Mouse (Mus musculus) adrenal gland, adult 2 months (tissue): ENCODE results near the gene Pofut1. TPM values are rescaled to one million over a fixed set of nuclear protein-coding genes. Genes with fewer than 3 reads are reported as not detected.

ENCODE experiments used
- DNase-seq: peaks from one replicate; pipeline ENCODE4 v3.0.0; 2021
- long read RNA-seq: library from polyadenylated mRNA; stranded (forward); transcript quantifications from one replicate; pipeline ENCODE4 v2.0.0, GENCODE M21; 2021
- polyA plus RNA-seq: library from polyadenylated mRNA; depleted of rRNA; stranded (reverse); fragments of >200 nt; gene quantifications from 2 replicates; pipeline ENCODE4 v1.2.3, GENCODE M21; 2012; rRNA removed
- total RNA-seq, 2 experiments: library from RNA; stranded (reverse); gene quantifications; 2 replicates each; pipeline ENCODE4 v1.2.3; 2021

The Pofut1 gene
- 10 to 100 TPM; 47.6 to 57.0 TPM for total RNA-seq
- 43.5 and 46.5 TPM in 2 replicates for polyA plus RNA-seq
- long read RNA-seq, full-length matches to known transcripts = 18 of 28 reads
- long read RNA-seq, partial matches to known transcripts = 1 of 28 reads
- long read RNA-seq, other reads (novel, unspliced or antisense) = 9 of 28 reads

DNA sequence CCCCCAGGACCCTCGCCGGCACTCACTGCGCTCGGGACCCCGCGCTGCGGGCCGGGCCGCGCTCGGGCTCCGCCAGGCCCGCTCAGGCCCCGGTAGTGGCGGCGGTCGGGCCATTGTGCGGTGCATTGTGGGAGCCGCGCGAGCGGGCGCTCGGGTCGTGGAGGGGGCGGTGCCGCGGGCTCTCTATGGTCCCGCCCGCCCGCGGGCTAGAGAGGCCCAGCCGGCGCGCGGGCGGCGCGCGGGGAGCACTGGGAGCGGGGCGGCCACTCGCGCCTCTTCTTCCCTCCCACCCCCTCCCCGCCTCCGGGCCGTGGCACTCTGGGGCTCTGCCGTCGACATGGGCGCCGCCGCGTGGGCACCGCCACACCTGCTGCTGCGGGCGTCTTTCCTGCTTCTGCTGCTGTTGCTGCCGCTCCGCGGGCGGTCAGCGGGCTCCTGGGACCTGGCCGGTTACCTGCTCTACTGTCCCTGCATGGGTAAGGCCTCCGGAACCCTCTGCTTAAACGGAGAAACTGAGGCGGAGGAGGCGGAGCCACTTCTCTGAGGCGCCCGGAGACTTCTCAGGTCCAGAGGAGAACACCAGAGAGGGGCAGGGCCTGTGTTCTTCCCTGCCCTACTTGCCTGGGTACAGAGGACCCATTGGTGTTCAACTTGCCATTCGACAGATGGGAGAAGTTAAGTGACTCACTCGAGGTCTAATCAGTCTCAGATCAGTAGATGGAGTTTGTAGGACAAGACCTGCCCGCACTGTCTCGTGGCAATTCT is at the start of gene Pofut1, which contains the start of gene Plagl2:
Gene Pofut1 (plus strand): TSS at position 284 of the 765 bp plus-strand sequence.
Gene Plagl2 (minus strand): TSS at position 177 of the 765 bp plus-strand sequence.
- DNase-seq = peak; percentile 96

- DNase-seq = no peak
Observed at GRCm38 (mm10) chr2:153194255-153194654, 47.1 kb upstream of the Pofut1 start.

GRCm38 (mm10) chr2:153198485-153198884 is 42.8 kb upstream of the Pofut1 start:
- DNase-seq = no peak

- DNase-seq = no peak
Observed at GRCm38 (mm10) chr2:153199114-153199513, 42.2 kb upstream of the Pofut1 start.

- DNase-seq = peak; percentile 80
Observed at GRCm38 (mm10) chr2:153202766-153203165, 38.6 kb upstream of the Pofut1 start.

DNA sequence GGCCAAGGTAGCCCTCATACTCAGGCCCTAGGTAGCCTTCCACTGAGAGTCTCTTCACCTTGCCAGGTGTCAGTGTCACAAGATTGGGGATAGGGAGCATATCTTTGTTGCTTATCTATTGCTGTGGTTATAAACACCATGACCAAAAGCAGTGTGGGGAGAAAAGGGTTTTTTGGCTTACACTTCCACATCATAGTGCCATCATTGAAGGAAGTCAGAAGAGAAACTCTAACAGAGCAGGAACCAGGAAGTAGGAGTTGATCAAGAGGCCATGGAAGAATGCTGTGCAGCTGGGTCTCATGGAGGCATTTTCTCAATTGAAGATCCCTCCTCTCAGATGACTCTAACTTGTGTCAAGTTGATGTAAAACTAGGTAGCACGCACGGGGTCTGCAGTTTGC is 33.2 kb upstream of the Pofut1 start:
- no peak for DNase-seq

DNA sequence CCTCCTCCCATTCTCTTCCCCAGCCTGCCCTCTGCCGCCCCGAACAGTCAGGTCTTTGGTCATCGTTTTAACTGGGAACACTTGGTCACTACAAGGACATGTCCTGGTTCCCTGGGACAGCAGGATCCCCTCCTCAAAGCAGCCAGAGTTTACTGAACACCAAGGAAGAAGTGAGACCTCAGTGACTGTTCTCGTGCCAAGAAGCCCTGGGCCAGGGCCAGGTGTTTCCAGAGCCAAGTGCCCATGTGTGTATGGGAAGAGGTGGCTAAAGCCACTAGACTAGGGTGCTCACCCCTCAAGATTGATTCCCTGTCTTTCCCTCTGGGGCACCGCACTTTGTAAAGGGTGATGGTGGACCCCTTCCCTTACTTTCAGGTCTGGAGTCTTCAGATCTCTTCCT is 32.0 kb upstream of the Pofut1 start:
- DNase-seq = peak; percentile 78

DNA sequence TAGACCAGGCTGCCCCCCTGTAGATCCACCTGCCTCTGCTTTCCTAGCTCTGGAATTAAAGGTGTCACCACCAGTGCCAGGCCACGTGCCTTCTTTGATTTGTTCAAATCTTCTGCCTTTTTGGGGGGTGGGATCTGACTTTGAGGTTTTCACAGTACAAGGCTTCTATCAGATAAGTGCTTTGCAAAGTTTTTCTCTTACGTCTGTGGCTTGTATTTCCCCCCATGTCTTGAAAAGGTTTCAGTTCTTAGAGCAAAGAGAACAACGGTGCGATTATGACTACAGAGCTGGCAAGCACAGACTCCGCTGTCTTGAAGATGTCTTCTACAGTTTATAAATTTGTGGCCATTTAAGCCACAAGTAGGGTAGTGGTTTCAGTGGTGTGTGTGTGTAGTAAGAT is 29.9 kb upstream of the Pofut1 start:
- DNase-seq = no peak

- DNase-seq = no peak
Observed at GRCm38 (mm10) chr2:153213351-153213750, 28.0 kb upstream of the Pofut1 start.

- no peak for DNase-seq
Observed at GRCm38 (mm10) chr2:153214771-153215259, 26.5 kb upstream of the Pofut1 start.

GRCm38 (mm10) chr2:153215421-153215820 is 25.9 kb upstream of the Pofut1 start:
- DNase-seq = no peak

- no peak for DNase-seq
Observed at GRCm38 (mm10) chr2:153217826-153218340, 23.4 kb upstream of the Pofut1 start.

DNA sequence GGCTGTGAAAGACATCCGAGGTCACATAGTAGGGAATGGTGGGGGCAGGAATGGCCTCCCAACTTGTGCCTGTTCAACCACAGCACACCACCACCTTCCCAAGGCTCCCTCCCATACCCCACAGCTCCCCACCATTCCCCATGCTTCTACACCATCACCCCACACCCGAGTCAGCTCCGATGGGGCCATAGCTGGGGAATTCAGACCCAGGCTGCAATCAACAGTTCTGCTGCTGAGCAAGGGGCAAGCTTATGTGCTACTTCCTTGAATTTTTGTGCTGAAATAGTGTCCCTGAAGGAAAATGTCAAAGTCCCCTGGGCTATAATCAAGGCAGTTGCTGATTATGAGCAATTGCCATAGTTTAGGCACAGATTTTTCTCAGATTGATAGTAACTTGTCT is 22.8 kb upstream of the Pofut1 start:
- no peak for DNase-seq

DNA sequence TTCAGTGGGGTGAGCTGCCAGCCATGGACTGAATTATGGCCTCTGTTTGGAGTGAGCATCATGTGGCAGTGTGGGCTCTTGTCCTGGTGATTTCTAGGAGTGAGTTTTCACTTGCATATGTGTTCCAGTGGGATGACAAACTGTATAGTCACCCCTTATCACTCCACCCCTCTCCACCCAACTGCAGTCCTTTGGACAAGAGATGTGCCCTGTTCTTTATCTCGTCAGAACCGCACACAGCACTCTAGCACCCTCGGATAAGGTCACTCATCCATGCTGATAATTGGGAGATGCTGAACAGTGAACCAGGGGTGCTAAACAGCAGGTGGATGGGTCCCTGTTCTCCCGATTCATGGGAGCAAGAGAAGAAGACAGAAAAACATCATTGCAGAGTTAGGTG is 19.7 kb upstream of the Pofut1 start:
- DNase-seq = no peak

- no peak for DNase-seq
Observed at GRCm38 (mm10) chr2:153222130-153222529, 19.2 kb upstream of the Pofut1 start.

GRCm38 (mm10) chr2:153222566-153222965 is 18.8 kb upstream of the Pofut1 start:
- DNase-seq = no peak

- DNase-seq = peak; percentile 41
Observed at GRCm38 (mm10) chr2:153224946-153225594, 16.3 kb upstream of the Pofut1 start, which contains the start of gene Tspyl3. Gene Tspyl3, minus strand, starts transcription at chr2:153225441.

DNA sequence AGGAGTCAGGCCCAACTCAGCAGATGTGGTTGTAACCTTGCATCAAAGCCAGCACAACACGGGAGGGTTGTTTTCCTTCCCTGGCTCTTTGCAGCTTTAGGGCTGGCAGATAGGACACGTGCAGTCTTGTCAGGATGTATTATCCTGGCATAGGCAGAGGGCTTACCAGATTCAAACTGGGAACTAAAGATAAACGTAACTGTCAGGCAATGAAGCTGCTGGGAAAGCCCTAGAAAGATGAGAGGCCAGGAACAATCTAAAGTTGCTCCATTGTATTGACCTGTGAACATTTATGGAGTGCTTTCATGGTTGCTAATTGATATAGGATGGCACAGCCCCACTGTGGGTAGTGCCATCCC is 15.8 kb upstream of the Pofut1 start:
- DNase-seq = no peak

- DNase-seq = no peak
Observed at GRCm38 (mm10) chr2:153227959-153228358, 13.4 kb upstream of the Pofut1 start.

GRCm38 (mm10) chr2:153228523-153228922 is 12.8 kb upstream of the Pofut1 start:
- DNase-seq = no peak

- DNase-seq = no peak
Observed at GRCm38 (mm10) chr2:153237193-153237592, 4.1 kb upstream of the Pofut1 start.

DNA sequence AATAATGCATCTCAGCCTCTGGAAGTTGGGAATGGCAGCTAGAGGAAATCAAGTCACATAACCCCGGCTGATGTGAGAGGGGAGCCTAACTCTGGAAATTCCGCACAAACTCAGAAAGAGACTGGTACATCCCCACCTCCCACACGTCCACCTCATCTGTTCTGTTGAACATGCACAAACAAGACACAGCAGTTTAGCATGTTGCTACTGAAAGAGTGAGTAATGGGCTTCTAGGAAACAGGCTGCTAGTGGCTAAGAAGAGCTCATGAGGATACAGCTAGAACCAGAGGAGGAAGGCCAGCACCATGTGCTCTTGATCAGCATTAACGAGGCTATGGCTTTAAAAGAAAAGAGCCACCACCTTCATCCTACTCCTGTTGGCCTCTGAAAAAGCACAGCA is 3.4 kb upstream of the Pofut1 start:
- no peak for DNase-seq

GRCm38 (mm10) chr2:153238406-153238805 is 2.9 kb upstream of the Pofut1 start:
- DNase-seq = peak; percentile 56
